Mouse (Mus musculus): ENCODE results near the gene St8sia6.

- TF ChIP-seq CTCF (IDR thresholded peaks at IDR 0.05; ENCODE audit: insufficient read depth, low read depth, low read length) (no peak), POLR2A (IDR thresholded peaks at IDR 0.05; ENCODE audit: insufficient read depth, low read depth, low read length) (no peak)
These were observed 25.3 kb downstream of the St8sia6 start for GRCm38 (mm10) chr2:13768524-13768923.
